Mouse (Mus musculus) kidney, adult 11 months (tissue): ENCODE measurements around the gene Palm2.

Experiments used
- DNase-seq: peaks from one replicate; pipeline ENCODE4 v3.0.0; 2022

The Palm2 gene

GRCm38 (mm10) chr4:57514003-57514937, 80.2 kb downstream of the Palm2 start:
- DNase-seq: no peak

- no peak for DNase-seq
These were observed 81.3 kb downstream of the Palm2 start for GRCm38 (mm10) chr4:57515356-57515755.

DNA sequence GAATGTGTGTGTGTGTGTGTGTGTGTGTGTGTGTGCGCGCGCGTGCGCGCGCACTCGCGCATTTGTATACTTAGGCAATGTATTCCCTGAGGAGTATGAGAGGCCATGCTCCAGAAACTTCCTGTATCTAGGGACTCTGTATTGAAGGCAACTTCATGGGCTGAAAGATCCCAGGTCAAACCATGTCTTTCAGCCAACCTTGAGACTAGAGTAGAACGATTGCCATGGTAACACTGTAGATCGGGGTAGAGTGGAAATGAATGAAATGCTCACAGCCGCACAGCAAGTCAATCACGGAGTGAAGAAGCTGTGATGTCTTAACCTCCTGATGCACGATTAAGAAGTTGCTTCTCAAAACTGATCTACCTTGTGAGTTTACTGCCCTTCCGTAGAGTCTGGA, 89.4 kb downstream of the Palm2 start:
- no peak for DNase-seq

- no peak for DNase-seq
These were observed 90.4 kb downstream of the Palm2 start for GRCm38 (mm10) chr4:57524461-57524860.

DNA sequence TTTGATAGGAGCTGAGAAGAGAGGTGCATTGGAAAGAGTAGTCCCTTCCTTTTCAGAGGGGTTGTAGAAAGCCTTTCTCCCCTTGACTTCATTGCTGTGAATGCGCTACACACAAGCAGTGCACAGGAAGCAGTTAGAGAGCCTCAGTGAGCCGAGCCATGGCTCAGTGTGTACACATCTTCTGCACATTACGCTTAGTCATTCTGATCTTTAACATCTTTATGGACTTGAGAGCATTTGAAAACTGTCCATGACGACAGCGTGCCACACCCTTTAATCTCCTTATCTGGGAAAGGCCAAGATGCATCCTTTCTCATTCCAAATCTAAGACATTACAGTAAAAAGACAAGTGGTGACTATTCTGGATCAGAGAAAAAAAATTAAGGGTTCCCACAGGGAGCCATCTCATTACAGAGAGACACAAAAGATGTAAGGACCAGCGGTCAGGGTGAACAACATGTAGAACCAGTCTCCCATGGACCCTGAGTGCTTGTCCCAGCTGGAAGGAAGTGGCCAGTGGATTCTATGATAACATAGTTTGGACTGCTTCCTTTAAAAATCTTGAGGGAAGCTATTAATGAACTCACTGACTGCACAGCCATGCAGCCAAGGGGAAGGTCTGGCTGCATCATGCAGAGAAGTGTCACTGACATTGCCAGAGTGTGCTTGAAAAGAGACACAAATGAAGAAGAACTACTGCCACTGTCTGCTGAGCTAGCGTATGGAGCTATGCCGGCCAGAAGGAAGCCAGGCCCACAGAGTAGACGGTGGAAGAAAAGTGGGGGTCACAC, 91.4 kb downstream of the Palm2 start:
- no peak for DNase-seq

GRCm38 (mm10) chr4:57528296-57528695, 94.2 kb downstream of the Palm2 start:
- no peak for DNase-seq

- no peak for DNase-seq
These were observed 99.6 kb downstream of the Palm2 start for GRCm38 (mm10) chr4:57533686-57534085.

- DNase-seq: no peak
These were observed 100.2 kb downstream of the Palm2 start for GRCm38 (mm10) chr4:57534232-57534631.

DNA sequence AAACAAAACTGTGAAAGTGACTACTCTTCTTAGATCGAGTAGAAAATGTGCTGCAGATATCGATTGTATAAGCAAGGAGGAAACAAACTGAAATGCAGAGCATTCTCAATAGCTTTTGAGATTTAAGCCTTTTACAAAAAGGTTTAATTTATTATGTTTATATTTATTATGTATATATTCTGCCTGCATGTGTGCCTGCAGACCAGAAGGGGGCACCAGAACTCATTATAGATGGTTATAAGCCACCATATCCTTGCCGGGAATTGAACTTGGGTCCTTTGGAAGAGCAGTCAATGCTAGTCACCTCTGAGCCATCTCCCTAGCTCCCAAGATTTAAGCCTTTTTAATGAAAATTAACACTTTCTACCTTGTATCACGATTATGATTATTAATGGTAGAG, 101.0 kb downstream of the Palm2 start:
- DNase-seq: no peak

DNA sequence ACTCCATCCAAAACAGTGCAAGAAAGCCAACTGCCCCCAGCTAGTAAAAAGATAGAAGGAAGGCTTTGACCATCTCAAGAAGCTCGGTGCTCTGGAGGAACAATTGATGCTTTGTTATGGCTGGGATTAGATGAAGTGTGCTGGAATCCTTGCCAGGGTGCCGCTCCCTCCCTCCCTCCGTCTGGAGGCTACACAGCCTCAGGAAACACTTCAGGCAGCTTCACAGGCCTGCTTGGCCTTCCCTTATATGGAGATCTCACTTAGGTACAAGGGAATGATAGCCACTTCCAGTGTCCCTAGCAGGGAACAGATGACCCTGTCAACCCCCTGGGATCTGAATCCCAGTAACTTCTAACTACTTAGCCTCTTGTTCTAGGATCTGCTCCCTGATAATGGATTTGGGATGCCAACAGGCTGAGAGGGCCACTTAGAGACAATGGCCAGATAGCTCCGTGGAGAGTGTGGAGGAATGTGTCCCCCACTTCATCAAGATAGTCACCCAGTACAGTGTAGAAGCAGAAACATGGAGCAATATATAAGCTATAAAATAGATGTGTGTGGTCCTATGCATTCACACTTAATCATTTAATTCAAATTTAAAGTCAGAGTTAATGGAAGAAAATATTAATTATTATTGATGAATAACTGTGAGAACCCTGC, 104.1 kb downstream of the Palm2 start:
- no peak for DNase-seq

DNA sequence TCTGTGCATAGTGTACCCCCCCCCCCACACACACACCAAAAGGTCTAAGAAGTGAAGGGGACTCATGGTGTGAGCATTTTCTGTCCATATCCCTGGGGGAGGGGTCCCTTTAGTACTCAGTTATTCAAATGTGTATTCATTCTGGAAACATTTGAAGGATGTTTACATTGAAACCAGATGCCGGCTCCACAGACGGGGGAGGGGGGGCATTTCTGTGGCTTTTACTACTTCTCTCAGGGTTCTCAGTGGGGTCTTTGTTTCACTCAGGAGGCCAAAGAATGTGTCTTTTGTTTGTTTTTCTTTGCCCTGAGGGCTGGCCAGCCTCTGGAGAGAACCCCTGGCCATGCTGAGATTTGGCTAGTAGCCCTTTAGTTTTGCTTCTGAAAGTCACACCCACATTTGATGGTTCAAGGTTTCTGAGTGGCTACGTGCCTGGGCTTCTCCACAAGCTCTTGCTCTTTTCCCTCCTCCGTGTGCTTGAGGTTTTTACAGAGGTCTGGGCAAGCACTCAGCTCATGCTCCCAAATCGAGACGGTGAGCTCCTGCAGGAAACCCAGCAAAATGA, 109.7 kb downstream of the Palm2 start:
- no peak for DNase-seq

GRCm38 (mm10) chr4:57547785-57548184, 113.7 kb downstream of the Palm2 start:
- DNase-seq: no peak

GRCm38 (mm10) chr4:57550216-57550615, 116.2 kb downstream of the Palm2 start:
- no peak for DNase-seq

DNA sequence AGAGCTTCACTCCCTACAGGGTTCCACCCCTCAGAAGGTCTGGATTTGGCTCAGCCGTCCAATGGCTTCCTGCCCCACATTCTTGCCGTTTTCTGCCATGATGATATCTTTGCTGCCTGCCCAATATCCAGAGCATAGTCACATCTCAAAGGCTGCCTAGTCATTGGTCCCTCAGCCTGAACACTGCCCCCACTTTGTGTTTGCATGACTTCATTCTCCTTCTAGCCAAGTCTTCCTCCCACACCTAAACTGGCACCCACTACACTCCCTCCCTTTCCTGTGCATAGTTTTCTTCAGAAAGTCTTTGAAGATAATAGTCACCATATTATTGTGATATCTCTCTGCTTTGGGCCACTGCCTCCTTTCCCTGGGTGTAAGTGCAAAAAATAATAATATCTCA, 123.1 kb downstream of the Palm2 start:
- no peak for DNase-seq

GRCm38 (mm10) chr4:57559438-57559837, 125.4 kb downstream of the Palm2 start:
- no peak for DNase-seq

DNA sequence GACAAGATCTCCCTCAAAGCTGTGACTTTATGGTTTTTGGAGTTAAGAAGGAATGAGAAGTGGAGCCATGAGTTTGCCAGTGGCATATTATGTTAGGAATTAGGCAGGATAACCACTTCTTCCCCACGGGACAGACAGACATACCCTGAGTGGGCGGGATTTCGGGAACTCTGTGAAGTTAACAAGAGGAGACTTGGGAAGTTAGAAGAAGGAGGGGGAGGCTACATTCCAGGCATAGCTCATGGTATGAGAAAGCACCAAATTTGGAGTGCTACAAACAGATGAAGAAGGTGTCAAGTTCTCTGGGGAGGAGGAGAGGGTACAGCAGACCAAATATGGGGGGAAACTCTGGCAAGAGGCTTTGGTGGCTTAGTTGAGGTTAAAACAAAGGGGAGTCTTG, 126.0 kb downstream of the Palm2 start:
- no peak for DNase-seq

- DNase-seq: no peak
These were observed 127.0 kb downstream of the Palm2 start for GRCm38 (mm10) chr4:57561055-57561454.

GRCm38 (mm10) chr4:57565283-57565682, 131.2 kb downstream of the Palm2 start:
- no peak for DNase-seq

DNA sequence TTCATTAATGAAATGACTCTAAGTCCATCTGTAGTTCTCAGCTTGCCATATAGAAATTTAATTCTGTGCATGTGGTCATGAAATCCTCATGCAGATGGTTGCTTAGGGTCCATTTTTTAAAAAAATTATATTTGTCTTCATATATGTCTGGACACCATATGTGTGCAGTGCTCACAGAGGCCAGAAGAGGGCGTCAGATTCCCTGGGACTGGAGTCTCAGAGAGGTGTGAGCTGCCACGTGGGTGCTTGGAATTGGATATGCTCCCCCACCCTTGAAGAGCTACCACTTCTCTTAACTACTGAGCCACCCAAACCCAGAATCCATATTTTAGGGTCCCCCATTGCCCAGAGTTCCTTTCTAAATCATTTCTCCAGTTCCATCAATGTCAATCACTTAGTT, 131.8 kb downstream of the Palm2 start:
- no peak for DNase-seq

- no peak for DNase-seq
These were observed 133.7 kb downstream of the Palm2 start, which contains the start of gene Pakap for GRCm38 (mm10) chr4:57567666-57568206. Pakap (plus strand) TSS chr4:57568179.

DNA sequence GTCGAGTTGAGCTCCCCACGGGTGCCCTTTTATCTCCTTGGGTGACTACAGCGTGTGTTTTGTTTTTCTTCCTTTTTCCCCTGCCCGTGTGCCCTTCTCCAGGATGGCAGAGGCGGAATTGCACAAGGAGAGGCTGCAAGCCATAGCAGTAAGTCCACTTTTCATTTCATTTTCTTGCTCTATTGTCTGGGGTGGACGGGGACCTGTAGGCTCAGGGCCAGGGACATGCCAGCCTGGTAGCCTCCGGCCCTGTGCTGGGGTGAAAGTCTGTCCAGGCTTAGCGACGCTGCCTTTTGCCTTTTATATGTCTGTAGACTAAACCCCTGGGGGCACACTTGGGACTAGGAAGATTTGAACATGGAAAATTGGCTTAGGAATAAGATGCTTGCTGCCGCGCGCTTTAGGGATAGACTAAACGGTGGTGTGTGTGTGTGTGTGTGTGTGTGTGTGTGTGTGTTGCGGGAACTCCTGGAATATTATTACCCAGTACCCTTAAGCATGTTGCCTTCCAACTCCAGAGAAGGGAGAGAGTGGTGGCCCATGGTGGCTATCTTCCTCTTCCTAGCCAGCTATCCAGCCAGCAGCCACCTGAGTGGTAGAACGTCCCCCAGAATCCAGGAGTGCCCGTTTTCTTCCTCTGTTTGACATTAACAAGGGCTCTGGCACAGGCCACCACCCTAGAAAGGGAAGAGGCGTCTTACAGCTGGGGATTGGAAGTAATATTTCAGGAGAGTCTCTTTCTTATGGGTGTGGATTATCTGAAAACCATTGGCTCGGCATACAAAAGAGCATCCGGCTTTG, 134.4 kb downstream of the Palm2 start:
- no peak for DNase-seq

- DNase-seq: no peak
These were observed 135.0 kb downstream of the Palm2 start for GRCm38 (mm10) chr4:57569069-57569355.
